Mouse (Mus musculus): ENCODE measurements around the gene Sox6. TPM values are rescaled to one million over a fixed set of nuclear protein-coding genes. Genes with fewer than 3 reads are reported as not detected.
A peak's percentile ranks its signal among the peaks of the same experiment; 100 is the strongest.

The Sox6 gene
- polyA plus RNA-seq, 1 experiment from 2014 or later, result 39.1 TPM

DNA sequence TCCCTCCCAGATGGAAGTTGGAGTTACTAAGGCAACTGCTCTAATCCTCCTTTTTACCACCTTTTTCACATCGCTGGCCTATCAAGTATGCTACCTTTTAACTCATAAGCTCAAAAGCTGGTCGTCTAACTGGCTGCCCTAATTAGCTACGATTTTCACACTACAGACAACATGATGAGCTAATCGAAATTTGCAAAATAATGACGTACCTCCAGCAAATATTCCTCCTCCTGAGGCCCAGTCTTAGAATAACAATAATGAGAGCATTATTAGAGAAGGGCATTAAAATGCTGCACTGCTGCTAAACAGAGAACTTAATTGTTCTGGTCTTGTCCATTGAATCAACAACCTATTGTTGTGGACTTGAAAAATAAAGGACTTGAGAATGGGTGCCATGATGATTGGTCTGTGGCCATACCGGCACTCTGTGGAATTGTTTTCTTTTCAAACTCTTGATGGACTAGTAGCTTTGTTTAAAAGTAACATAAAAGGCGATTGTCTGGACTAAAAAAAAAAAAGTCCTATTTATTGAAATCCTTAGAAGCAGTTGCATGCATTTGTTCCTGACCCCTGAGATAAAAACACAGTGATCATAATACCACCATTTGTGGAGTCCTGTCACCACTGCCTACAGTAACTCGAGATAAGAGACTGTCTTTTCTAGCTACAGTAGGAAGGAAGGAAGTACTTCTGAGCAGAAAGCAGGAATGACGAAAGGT lies 172.5 kb downstream of the Sox6 start:
- H3K4me2 ChIP-seq (ENCODE audit: low read length), result peak overlapping the region; percentile 36
- no peak overlapping the region; the same call in 1 of the 2 replicates for H3K9ac ChIP-seq (ENCODE audit: low read length)
- WGBS, result 49% methylated on average over 9 of the region's 9 CpGs
- H3K4me3 ChIP-seq (ENCODE audit: control insufficient read depth in 1 of 2, insufficient read depth in 1 of 2, low read depth in 1 of 2, low read length in 2 of 2), result no peak overlapping the region
- H3K36me3 ChIP-seq (ENCODE audit: control insufficient read depth, insufficient read depth, low read length), result no peaks in the 10 kb centered on the region
- peak overlapping the region in 1 of 2 experiments; percentile 10; a peak in 2 of 4 replicates for H3K27ac ChIP-seq (replicated peaks in 1 of 2; ENCODE audit: control insufficient read depth in 1 of 2, insufficient read depth in 1 of 2, low read depth in 2 of 2, low read length in 2 of 2)
- no peaks in the 10 kb centered on the region for H3K27me3 ChIP-seq (ENCODE audit: control insufficient read depth, insufficient read depth, low read length)
- no peak for ATAC-seq (ENCODE audit: insufficient number of reproducible peaks, insufficient read depth, low FRiP score, low read depth)
- H3K9me3 ChIP-seq (ENCODE audit: control insufficient read depth, low read length), result no peaks in the 10 kb centered on the region
- H3K4me1 ChIP-seq (ENCODE audit: control insufficient read depth in 2 of 2, insufficient read depth in 2 of 2, low read length in 2 of 2), result peaks cover 9 to 24% of the 10 kb centered on the region in 2 experiments

DNA sequence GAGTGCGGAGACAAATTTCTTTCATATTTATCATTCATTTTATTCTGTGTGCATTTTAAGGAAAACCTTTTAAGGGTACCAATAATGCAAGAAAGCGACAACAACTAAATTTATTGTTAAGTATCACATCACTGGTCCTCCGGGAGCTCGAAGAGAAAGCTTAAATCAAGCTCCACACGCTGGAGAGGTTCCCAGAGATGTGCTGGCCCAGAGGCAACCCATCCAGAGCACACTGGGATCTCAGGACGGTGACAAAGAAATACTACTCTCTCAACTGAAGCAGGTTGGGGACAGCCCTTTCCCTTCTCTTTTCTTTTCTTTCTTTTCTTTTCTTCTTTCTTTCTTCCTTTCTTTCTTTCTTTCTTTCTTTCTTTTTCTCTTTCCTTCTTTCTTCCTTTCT lies 173.4 kb downstream of the Sox6 start:
- Histone ChIP-seq H3K36me3 (ENCODE audit: control insufficient read depth, insufficient read depth, low read length) (no peaks in the 10 kb centered on the region), H3K27me3 (ENCODE audit: control insufficient read depth, insufficient read depth, low read length) (no peaks in the 10 kb centered on the region), H3K4me3 (ENCODE audit: control insufficient read depth in 1 of 2, insufficient read depth in 1 of 2, low read depth in 1 of 2, low read length in 2 of 2) (no peak overlapping the region), H3K4me2 (ENCODE audit: low read length) (no peak overlapping the region), H3K4me1 (ENCODE audit: control insufficient read depth in 2 of 2, insufficient read depth in 2 of 2, low read length in 2 of 2) (peaks cover 9 to 24% of the 10 kb centered on the region in 2 experiments), H3K27ac (replicated peaks in 1 of 2; ENCODE audit: control insufficient read depth in 1 of 2, insufficient read depth in 1 of 2, low read depth in 2 of 2, low read length in 2 of 2) (no peak overlapping the region), H3K9me3 (ENCODE audit: control insufficient read depth, low read length) (no peaks in the 10 kb centered on the region), H3K9ac (ENCODE audit: low read length) (no peak overlapping the region)
- ATAC-seq (ENCODE audit: insufficient number of reproducible peaks, insufficient read depth, low FRiP score, low read depth), result no peak
- WGBS, result 78% methylated on average over 6 of the region's 6 CpGs

DNA sequence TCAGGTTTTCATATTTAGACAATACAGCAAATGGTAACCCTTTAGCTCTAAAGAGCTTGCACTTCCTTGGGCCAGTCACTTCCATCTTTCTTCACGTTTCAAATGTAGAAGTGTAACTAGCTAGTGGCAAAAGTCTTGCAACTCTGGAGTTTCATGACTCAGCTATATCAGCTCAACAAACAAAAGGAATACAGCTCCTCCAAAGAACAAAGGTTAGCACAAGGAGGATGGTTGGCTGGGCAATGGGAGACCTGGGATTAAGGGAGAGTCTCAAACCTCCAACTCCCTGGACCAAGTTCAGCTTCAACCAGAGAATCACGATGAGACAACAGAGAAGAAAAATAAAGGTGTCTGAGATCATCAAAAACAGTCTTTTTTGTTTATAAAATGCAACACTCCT lies 174.2 kb downstream of the Sox6 start:
- no peak overlapping the region for H3K27ac ChIP-seq (replicated peaks in 1 of 2; ENCODE audit: control insufficient read depth in 1 of 2, insufficient read depth in 1 of 2, low read depth in 2 of 2, low read length in 2 of 2)
- H3K4me3 ChIP-seq (ENCODE audit: control insufficient read depth in 1 of 2, insufficient read depth in 1 of 2, low read depth in 1 of 2, low read length in 2 of 2), result no peak overlapping the region
- ATAC-seq (ENCODE audit: insufficient number of reproducible peaks, insufficient read depth, low FRiP score, low read depth), result no peak
- H3K9ac ChIP-seq (ENCODE audit: low read length), result no peak overlapping the region
- H3K27me3 ChIP-seq (ENCODE audit: control insufficient read depth, insufficient read depth, low read length), result no peaks in the 10 kb centered on the region
- H3K9me3 ChIP-seq (ENCODE audit: control insufficient read depth, low read length), result no peaks in the 10 kb centered on the region
- WGBS, result 63% methylated on average over 2 of the region's 2 CpGs
- no peak overlapping the region for H3K4me2 ChIP-seq (ENCODE audit: low read length)
- no peaks in the 10 kb centered on the region for H3K36me3 ChIP-seq (ENCODE audit: control insufficient read depth, insufficient read depth, low read length)
- H3K4me1 ChIP-seq (ENCODE audit: control insufficient read depth in 2 of 2, insufficient read depth in 2 of 2, low read length in 2 of 2), result peaks cover 9 to 24% of the 10 kb centered on the region in 2 experiments

DNA sequence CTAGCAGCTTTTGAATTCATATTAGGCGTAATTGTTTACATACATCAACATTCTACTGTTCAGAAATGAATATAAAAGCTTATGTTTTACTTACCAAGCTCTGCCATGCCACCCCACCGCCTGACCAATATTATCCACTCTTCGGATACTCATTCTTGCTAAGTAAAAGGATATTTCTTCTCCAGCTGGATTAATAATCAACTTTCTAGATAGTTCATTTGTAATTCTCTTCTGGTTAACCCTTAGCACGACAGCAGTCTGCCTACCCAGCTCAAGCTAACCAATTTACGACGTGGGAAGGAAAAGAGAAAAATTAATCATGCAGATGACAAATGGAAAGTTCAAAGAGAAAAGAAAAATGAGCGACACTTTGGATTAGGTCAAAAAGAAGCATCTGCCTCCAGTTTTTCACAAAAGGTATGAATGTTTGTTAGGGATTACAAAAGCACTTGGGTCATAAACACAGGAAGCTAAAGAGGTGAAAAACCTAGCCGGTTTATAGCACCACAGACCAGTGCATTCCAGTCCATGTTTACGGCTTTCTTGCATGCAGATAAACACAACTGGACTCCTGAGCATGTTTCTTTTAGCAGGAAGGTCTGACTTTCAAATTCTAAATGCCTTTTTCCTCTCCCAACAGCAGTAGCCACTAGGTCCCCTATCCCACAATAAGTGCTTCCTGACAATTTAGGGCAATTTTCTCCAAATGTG lies 178.8 kb downstream of the Sox6 start:
- no peak for ATAC-seq (ENCODE audit: insufficient number of reproducible peaks, insufficient read depth, low FRiP score, low read depth)
- H3K9me3 ChIP-seq (ENCODE audit: control insufficient read depth, low read length), result no peaks in the 10 kb centered on the region
- no peak overlapping the region for H3K4me2 ChIP-seq (ENCODE audit: low read length)
- no peak overlapping the region for H3K9ac ChIP-seq (ENCODE audit: low read length)
- 86% methylated on average over 9 of the region's 9 CpGs for WGBS
- no peaks in the 10 kb centered on the region for H3K36me3 ChIP-seq (ENCODE audit: control insufficient read depth, insufficient read depth, low read length)
- H3K27me3 ChIP-seq (ENCODE audit: control insufficient read depth, insufficient read depth, low read length), result no peaks in the 10 kb centered on the region
- H3K4me1 ChIP-seq (ENCODE audit: control insufficient read depth in 2 of 2, insufficient read depth in 2 of 2, low read length in 2 of 2), result no peaks in the 10 kb centered on the region
- no peak overlapping the region for H3K4me3 ChIP-seq (ENCODE audit: control insufficient read depth in 1 of 2, insufficient read depth in 1 of 2, low read depth in 1 of 2, low read length in 2 of 2)
- no peak overlapping the region for H3K27ac ChIP-seq (replicated peaks in 1 of 2; ENCODE audit: control insufficient read depth in 1 of 2, insufficient read depth in 1 of 2, low read depth in 2 of 2, low read length in 2 of 2)

DNA sequence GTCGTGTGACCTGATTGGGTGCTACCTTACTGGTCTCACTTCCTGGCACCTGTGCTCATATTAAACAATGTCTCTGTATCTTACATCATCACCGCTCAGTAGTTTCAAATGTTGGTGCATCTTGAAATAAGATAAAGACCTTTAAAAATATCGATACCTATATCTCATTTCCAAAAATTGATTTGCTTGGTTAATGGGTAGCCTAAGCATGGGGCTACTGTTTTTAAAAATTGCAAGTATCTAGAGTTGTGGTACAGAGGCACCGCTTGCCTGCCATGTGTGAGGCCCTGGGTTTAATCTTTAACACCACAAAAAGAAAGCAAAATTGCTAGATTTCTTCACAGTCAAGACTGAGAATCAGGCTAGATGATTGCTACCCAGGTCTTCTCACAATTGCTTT lies 187.5 kb downstream of the Sox6 start:
- Histone ChIP-seq H3K4me3 (ENCODE audit: control insufficient read depth in 1 of 2, insufficient read depth in 1 of 2, low read depth in 1 of 2, low read length in 2 of 2) (no peak overlapping the region), H3K27ac (replicated peaks in 1 of 2; ENCODE audit: control insufficient read depth in 1 of 2, insufficient read depth in 1 of 2, low read depth in 2 of 2, low read length in 2 of 2) (no peak overlapping the region), H3K9me3 (ENCODE audit: control insufficient read depth, low read length) (no peaks in the 10 kb centered on the region), H3K4me2 (ENCODE audit: low read length) (no peak overlapping the region), H3K9ac (ENCODE audit: low read length) (no peak overlapping the region), H3K4me1 (ENCODE audit: control insufficient read depth in 2 of 2, insufficient read depth in 2 of 2, low read length in 2 of 2) (no peaks in the 10 kb centered on the region), H3K27me3 (ENCODE audit: control insufficient read depth, insufficient read depth, low read length) (no peaks in the 10 kb centered on the region), H3K36me3 (ENCODE audit: control insufficient read depth, insufficient read depth, low read length) (no peaks in the 10 kb centered on the region)
- ATAC-seq (ENCODE audit: insufficient number of reproducible peaks, insufficient read depth, low FRiP score, low read depth), result no peak
- WGBS, result 92% methylated on average over 4 of the region's 4 CpGs

DNA sequence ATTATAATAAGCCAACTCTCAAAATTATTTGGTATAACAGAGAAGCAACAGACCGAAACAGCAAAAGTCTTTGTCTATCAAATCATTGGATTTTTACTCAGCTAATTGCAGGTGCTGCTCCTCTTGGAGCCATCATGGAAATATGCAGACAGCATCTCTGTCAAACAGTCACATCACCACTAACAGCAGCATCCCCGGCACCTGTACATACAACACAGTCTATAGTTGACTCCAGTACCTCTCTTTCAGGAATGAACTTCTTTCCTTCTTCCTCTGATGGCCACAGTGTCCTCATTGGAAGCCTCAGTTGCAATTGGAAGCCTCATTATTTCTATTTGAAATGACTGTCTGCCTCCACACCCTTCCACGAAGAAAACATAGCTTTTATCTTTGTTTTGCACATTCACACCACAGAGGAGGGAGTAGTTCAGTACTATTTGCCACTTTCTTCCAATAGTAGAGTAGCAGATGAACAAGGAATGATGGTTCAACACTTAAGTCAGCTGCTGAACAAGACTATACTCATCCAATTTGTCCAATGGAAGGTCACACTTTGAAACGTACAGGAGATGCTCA lies 192.7 kb downstream of the Sox6 start:
- Histone ChIP-seq H3K9me3 (ENCODE audit: control insufficient read depth, low read length) (no peaks in the 10 kb centered on the region), H3K4me1 (ENCODE audit: control insufficient read depth in 2 of 2, insufficient read depth in 2 of 2, low read length in 2 of 2) (no peaks in the 10 kb centered on the region), H3K36me3 (ENCODE audit: control insufficient read depth, insufficient read depth, low read length) (no peaks in the 10 kb centered on the region), H3K4me3 (ENCODE audit: control insufficient read depth in 1 of 2, insufficient read depth in 1 of 2, low read depth in 1 of 2, low read length in 2 of 2) (no peak overlapping the region), H3K27me3 (ENCODE audit: control insufficient read depth, insufficient read depth, low read length) (no peaks in the 10 kb centered on the region), H3K4me2 (ENCODE audit: low read length) (no peak overlapping the region), H3K9ac (ENCODE audit: low read length) (no peak overlapping the region), H3K27ac (replicated peaks in 1 of 2; ENCODE audit: control insufficient read depth in 1 of 2, insufficient read depth in 1 of 2, low read depth in 2 of 2, low read length in 2 of 2) (no peak overlapping the region)
- WGBS, result 82% methylated on average over 4 of the region's 4 CpGs
- ATAC-seq (ENCODE audit: insufficient number of reproducible peaks, insufficient read depth, low FRiP score, low read depth), result no peak

DNA sequence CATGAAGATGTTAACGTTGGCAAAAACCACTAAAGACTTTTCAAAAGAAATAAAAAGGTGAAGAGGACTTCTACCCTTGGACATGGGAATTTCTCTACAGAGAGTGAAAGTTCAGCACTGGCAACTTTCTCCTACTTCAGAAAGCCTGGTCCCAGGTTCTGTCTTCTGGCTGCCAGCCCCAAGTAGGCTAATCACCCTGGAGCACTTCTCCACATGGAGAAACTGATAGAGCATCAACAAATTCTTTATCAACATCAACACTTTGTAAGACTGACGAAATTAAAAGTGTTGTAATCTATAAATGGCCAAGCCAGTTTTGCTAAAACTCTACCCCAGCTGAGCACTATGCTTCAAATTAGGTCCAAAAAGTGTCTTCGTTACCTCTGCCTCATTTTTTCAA lies 193.7 kb downstream of the Sox6 start:
- H3K36me3 ChIP-seq (ENCODE audit: control insufficient read depth, insufficient read depth, low read length), result no peaks in the 10 kb centered on the region
- H3K27ac ChIP-seq (replicated peaks in 1 of 2; ENCODE audit: control insufficient read depth in 1 of 2, insufficient read depth in 1 of 2, low read depth in 2 of 2, low read length in 2 of 2), result no peak overlapping the region
- H3K9me3 ChIP-seq (ENCODE audit: control insufficient read depth, low read length), result no peaks in the 10 kb centered on the region
- H3K4me1 ChIP-seq (ENCODE audit: control insufficient read depth in 2 of 2, insufficient read depth in 2 of 2, low read length in 2 of 2), result no peaks in the 10 kb centered on the region; a peak in 1 of 4 replicates
- H3K27me3 ChIP-seq (ENCODE audit: control insufficient read depth, insufficient read depth, low read length), result no peaks in the 10 kb centered on the region
- ATAC-seq (ENCODE audit: insufficient number of reproducible peaks, insufficient read depth, low FRiP score, low read depth), result no peak
- H3K9ac ChIP-seq (ENCODE audit: low read length), result no peak overlapping the region
- no peak overlapping the region for H3K4me3 ChIP-seq (ENCODE audit: control insufficient read depth in 1 of 2, insufficient read depth in 1 of 2, low read depth in 1 of 2, low read length in 2 of 2)
- no peak overlapping the region for H3K4me2 ChIP-seq (ENCODE audit: low read length)
- WGBS, result 77% methylated on average over 3 of the region's 3 CpGs
